Mouse (Mus musculus): ENCODE results near the gene Nol8. TPM values are rescaled to one million over a fixed set of nuclear protein-coding genes. Genes with fewer than 3 reads are reported as not detected.

Nol8 gene
- polyA plus RNA-seq (2012; rRNA removed), result 12.9 and 13.3 TPM in 2 replicates

- peak; percentile 96 to 100 for DNase-seq (ENCODE audit: extremely low spot score in 1 of 2, low spot score in 1 of 2)
These were observed at the start of gene Nol8, which contains the start of gene Cenpp for GRCm38 (mm10) chr13:49652481-49653179. TSS of gene Nol8 (plus strand) at chr13:49653078. TSS of gene Cenpp (minus strand) at chr13:49652785.

GRCm38 (mm10) chr13:49603603-49604002, 49.3 kb upstream of the Nol8 start:
- DNase-seq (ENCODE audit: extremely low spot score in 1 of 2, low spot score in 1 of 2), result no peak

- no peak for DNase-seq (ENCODE audit: extremely low spot score in 1 of 2, low spot score in 1 of 2)
These were observed 45.2 kb upstream of the Nol8 start, which contains the start of gene Ogn for GRCm38 (mm10) chr13:49607714-49608113. TSS of gene Ogn (plus strand) at chr13:49608046.

- DNase-seq (ENCODE audit: extremely low spot score in 1 of 2, low spot score in 1 of 2), result no peak
These were observed 44.1 kb upstream of the Nol8 start for GRCm38 (mm10) chr13:49608589-49609322.

GRCm38 (mm10) chr13:49617021-49617420, 35.9 kb upstream of the Nol8 start:
- no peak for DNase-seq (ENCODE audit: extremely low spot score in 1 of 2, low spot score in 1 of 2)

GRCm38 (mm10) chr13:49618365-49618764, 34.5 kb upstream of the Nol8 start:
- no peak for DNase-seq (ENCODE audit: extremely low spot score in 1 of 2, low spot score in 1 of 2)

- DNase-seq (ENCODE audit: extremely low spot score in 1 of 2, low spot score in 1 of 2), result no peak
These were observed 29.7 kb upstream of the Nol8 start for GRCm38 (mm10) chr13:49623216-49623615.

- DNase-seq (ENCODE audit: extremely low spot score in 1 of 2, low spot score in 1 of 2), result no peak
These were observed 24.7 kb upstream of the Nol8 start for GRCm38 (mm10) chr13:49628167-49628566.

GRCm38 (mm10) chr13:49629076-49629475, 23.8 kb upstream of the Nol8 start:
- no peak for DNase-seq (ENCODE audit: extremely low spot score in 1 of 2, low spot score in 1 of 2)

- no peak for DNase-seq (ENCODE audit: extremely low spot score in 1 of 2, low spot score in 1 of 2)
These were observed 12.9 kb upstream of the Nol8 start for GRCm38 (mm10) chr13:49639965-49640364.

- no peak for DNase-seq (ENCODE audit: extremely low spot score in 1 of 2, low spot score in 1 of 2)
These were observed 10.2 kb upstream of the Nol8 start for GRCm38 (mm10) chr13:49642650-49643049.

- DNase-seq (ENCODE audit: extremely low spot score in 1 of 2, low spot score in 1 of 2), result no peak
These were observed 9.1 kb upstream of the Nol8 start for GRCm38 (mm10) chr13:49643669-49644362.

- peak; percentile 13 to 74 for DNase-seq (ENCODE audit: extremely low spot score in 1 of 2, low spot score in 1 of 2)
These were observed 7.9 kb upstream of the Nol8 start for GRCm38 (mm10) chr13:49644731-49645529.

GRCm38 (mm10) chr13:49646019-49646418, 6.9 kb upstream of the Nol8 start:
- DNase-seq (ENCODE audit: extremely low spot score in 1 of 2, low spot score in 1 of 2), result no peak

- no peak for DNase-seq (ENCODE audit: extremely low spot score in 1 of 2, low spot score in 1 of 2)
These were observed 1.7 kb upstream of the Nol8 start for GRCm38 (mm10) chr13:49651136-49651535.

GRCm38 (mm10) chr13:49651781-49652351, 1.0 kb upstream of the Nol8 start:
- DNase-seq (ENCODE audit: extremely low spot score in 1 of 2, low spot score in 1 of 2), result no peak

GRCm38 (mm10) chr13:49653180-49653541, 283 bp downstream of the Nol8 start:
- DNase-seq (ENCODE audit: extremely low spot score in 1 of 2, low spot score in 1 of 2), result no peak

- DNase-seq (ENCODE audit: extremely low spot score in 1 of 2, low spot score in 1 of 2), result no peak
These were observed 24.9 kb downstream of the Nol8 start for GRCm38 (mm10) chr13:49677793-49678192.

GRCm38 (mm10) chr13:49681351-49682232, 28.7 kb downstream of the Nol8 start, which contains the start of gene Iars:
TSS of gene Iars (plus strand) at chr13:49682100.
- peak; percentile 98 to 100 for DNase-seq (ENCODE audit: extremely low spot score in 1 of 2, low spot score in 1 of 2)

Measured in frontal cortex, adult 2 months (tissue).